ENCODE assay signal across 23 mouse cellular contexts in the genomic region with DNA sequence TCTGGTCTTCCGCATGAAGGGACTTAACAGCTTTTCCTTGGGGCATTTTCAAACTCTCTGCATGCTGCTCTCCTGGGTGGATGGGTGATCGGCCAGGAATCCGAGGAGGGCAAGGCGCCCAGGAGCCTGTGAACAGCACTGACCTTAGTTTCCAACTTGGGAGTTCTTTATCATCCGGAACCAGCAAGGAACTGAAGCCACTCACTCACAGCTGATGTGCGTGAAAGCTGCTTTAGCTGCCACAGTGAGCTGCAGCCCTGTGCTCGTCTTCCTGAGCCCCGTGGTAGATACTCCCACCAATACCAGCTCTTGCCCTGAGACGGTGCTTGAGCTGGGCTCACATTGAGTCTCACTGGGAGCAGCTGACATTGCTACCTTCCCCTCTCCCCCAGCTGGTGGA.
DNase-seq lines count a peak whose midpoint lies in the region; ATAC-seq lines count a peak whose summit lies in the region.
"Had no signal": no experiment of that assay in that cellular context is flagged by ENCODE, and none has a peak within 500 bp of the region (broad histone marks: within the 10 kb centered on the region; RNA-seq: fewer than 3 reads in every experiment).

No protein-coding gene starts in this region.

- 44% methylated on average over 9 of the region's 9 CpGs for whole genome bisulfite sequencing in kidney, embryonic 16.5 days

- H3K27me3 ChIP-seq in kidney, embryonic 16.5 days (ENCODE audit: insufficient read depth, low read length) = no peaks in the 10 kb centered on the region
- H3K27me3 ChIP-seq: forebrain, embryonic 13.5 days had no signal

- H3K9ac ChIP-seq in kidney, embryonic 16.5 days (replicated peaks; ENCODE audit: low read length) = no peak overlapping the region
- H3K9ac ChIP-seq: forebrain, embryonic 13.5 days; heart, embryonic 13.5 days; hindbrain, embryonic 14.5 days had no signal

- peak; percentile 39 for DNase-seq in kidney, adult 11 months
- peak; percentile 5 to 22 for DNase-seq in kidney, adult 8-10 months
- DNase-seq in kidney, adult 9 months = no peak
- peak; percentile 48 for DNase-seq in retina, postnatal 1 day
- no peak for DNase-seq in retina, embryonic 14.5 days (ENCODE audit: low spot score)
- DNase-seq: adrenal gland, postnatal 10 days; adrenal gland, postnatal 36 days; cerebellum, adult 18-20 months; cerebellum, adult 9-10 months; cerebellum, postnatal 14 days; gastrocnemius, postnatal 10 days; gastrocnemius, postnatal 36 days; heart, adult 2 months; heart, postnatal 14 days; heart, postnatal 4 days had no signal

- H3K9me3 ChIP-seq in kidney, embryonic 16.5 days (ENCODE audit: low read length) = no peaks in the 10 kb centered on the region
- H3K9me3 ChIP-seq: forebrain, embryonic 10.5 days; forebrain, embryonic 13.5 days; heart, embryonic 10.5 days; heart, embryonic 13.5 days had no signal

- H3K4me2 ChIP-seq in kidney, embryonic 16.5 days (replicated peaks; ENCODE audit: low read depth, low read length) = no peak overlapping the region
- H3K4me2 ChIP-seq: forebrain, embryonic 13.5 days; heart, embryonic 13.5 days; hindbrain, embryonic 14.5 days had no signal

- no peak for ATAC-seq in kidney, embryonic 16.5 days (ENCODE audit: low FRiP score, low TSS enrichment)
- ATAC-seq: forebrain, embryonic 13.5 days; forebrain, embryonic 16.5 days; Patski had no signal

- no peaks in the 10 kb centered on the region for H3K36me3 ChIP-seq in kidney, embryonic 16.5 days (ENCODE audit: insufficient read depth, low read length)
- H3K36me3 ChIP-seq: forebrain, embryonic 10.5 days; heart, embryonic 10.5 days; heart, embryonic 13.5 days had no signal

- no peak overlapping the region for H3K27ac ChIP-seq in kidney, embryonic 16.5 days (ENCODE audit: low read length)
- H3K27ac ChIP-seq: forebrain, embryonic 10.5 days; forebrain, embryonic 13.5 days; heart, adult 2 months; heart, embryonic 10.5 days; heart, embryonic 13.5 days; hindbrain, embryonic 14.5 days had no signal

- peaks cover 4% of the 10 kb centered on the region; the same call in 1 of the 2 replicates for H3K4me1 ChIP-seq in kidney, embryonic 16.5 days (ENCODE audit: insufficient read depth, low read length)

- no peak overlapping the region for H3K4me3 ChIP-seq in kidney, embryonic 16.5 days (ENCODE audit: low read length)
- H3K4me3 ChIP-seq: forebrain, embryonic 10.5 days; forebrain, embryonic 13.5 days; heart, adult 2 months; heart, embryonic 10.5 days; heart, embryonic 13.5 days had no signal

Comparison
In these comparisons a context has a peak if more than half of its experiments do, and no peak if none do; other contexts are left out.
1. DNase-seq: peak in kidney, adult 11 months (single experiment), kidney, adult 8-10 months (2 of 2) and retina, postnatal 1 day (single experiment); none in kidney, adult 9 months (single experiment) and retina, embryonic 14.5 days (single experiment).